Mouse (Mus musculus): ENCODE results near the gene Gm42372. TPM values are rescaled to one million over a fixed set of nuclear protein-coding genes. Genes with fewer than 3 reads are reported as not detected.
A peak's percentile ranks its signal among the peaks of the same experiment; 100 is the strongest.

Gene Gm42372
- polyA plus RNA-seq, 1 experiment from 2014 or later: 0.32 TPM

- Histone ChIP-seq H3K9me3 (ENCODE audit: control insufficient read depth, low read length) (no peaks in the 10 kb centered on the region), H3K4me1 (ENCODE audit: control insufficient read depth, insufficient read depth, low read length) (peaks cover 12% of the 10 kb centered on the region), H3K4me2 (ENCODE audit: low read depth, low read length) (no peak overlapping the region)
These were observed 29.2 kb downstream of the Gm42372 start for GRCm38 (mm10) chr7:17011909-17012590.

GRCm38 (mm10) chr7:17015381-17015780, 32.5 kb downstream of the Gm42372 start:
- H3K36me3 ChIP-seq (ENCODE audit: control insufficient read depth, insufficient read depth, low read length): peaks cover 33% of the 10 kb centered on the region
- H3K27ac ChIP-seq (ENCODE audit: low read length): no peak overlapping the region
- WGBS: 83% methylated on average over 6 of the region's 6 CpGs
- H3K9ac ChIP-seq (ENCODE audit: low read depth, low read length): no peak overlapping the region
- no peaks in the 10 kb centered on the region for H3K27me3 ChIP-seq (replicated peaks; ENCODE audit: control insufficient read depth, insufficient read depth, low read length)
- H3K4me1 ChIP-seq (ENCODE audit: control insufficient read depth, insufficient read depth, low read length): peaks cover 27% of the 10 kb centered on the region
- H3K4me3 ChIP-seq (ENCODE audit: low read length): no peak overlapping the region
- H3K4me2 ChIP-seq (ENCODE audit: low read depth, low read length): no peak overlapping the region
- no peaks in the 10 kb centered on the region for H3K9me3 ChIP-seq (ENCODE audit: control insufficient read depth, low read length)
- ATAC-seq: no peak

More at GRCm38 (mm10) chr7:17011909-17012590, 29.2 kb downstream of the Gm42372 start:
- Histone ChIP-seq H3K27ac (ENCODE audit: low read length) (no peak overlapping the region), H3K4me3 (ENCODE audit: low read length) (no peak overlapping the region), H3K27me3 (replicated peaks; ENCODE audit: control insufficient read depth, insufficient read depth, low read length) (no peaks in the 10 kb centered on the region), H3K9ac (ENCODE audit: low read depth, low read length) (no peak overlapping the region), H3K36me3 (ENCODE audit: control insufficient read depth, insufficient read depth, low read length) (peaks cover 40% of the 10 kb centered on the region)
- no peak for ATAC-seq
- 93% methylated on average over 7 of the region's 7 CpGs for WGBS

- no peaks in the 10 kb centered on the region for H3K9me3 ChIP-seq (ENCODE audit: control insufficient read depth, low read length)
- peak overlapping the region; percentile 76 for H3K27ac ChIP-seq (ENCODE audit: low read length)
- peaks cover 27% of the 10 kb centered on the region for H3K4me1 ChIP-seq (ENCODE audit: control insufficient read depth, insufficient read depth, low read length)
- peaks cover 41% of the 10 kb centered on the region for H3K36me3 ChIP-seq (ENCODE audit: control insufficient read depth, insufficient read depth, low read length)
- H3K4me2 ChIP-seq (ENCODE audit: low read depth, low read length): peak overlapping the region; percentile 14; the same call in 1 of the 2 replicates
- H3K4me3 ChIP-seq (ENCODE audit: low read length): no peak overlapping the region
- WGBS: 37% methylated on average over 1 of the region's 1 CpGs
- peak; percentile 98 for ATAC-seq
- no peak overlapping the region for H3K9ac ChIP-seq (ENCODE audit: low read depth, low read length)
- no peaks in the 10 kb centered on the region for H3K27me3 ChIP-seq (replicated peaks; ENCODE audit: control insufficient read depth, insufficient read depth, low read length)
These were observed 34.1 kb downstream of the Gm42372 start for GRCm38 (mm10) chr7:17017036-17017435.

- no peaks in the 10 kb centered on the region for H3K27me3 ChIP-seq (replicated peaks; ENCODE audit: control insufficient read depth, insufficient read depth, low read length)
- H3K4me3 ChIP-seq (ENCODE audit: low read length): no peak overlapping the region
- no peak overlapping the region for H3K4me2 ChIP-seq (ENCODE audit: low read depth, low read length)
- H3K9me3 ChIP-seq (ENCODE audit: control insufficient read depth, low read length): no peaks in the 10 kb centered on the region
- H3K27ac ChIP-seq (ENCODE audit: low read length): peak overlapping the region; percentile 76
- H3K4me1 ChIP-seq (ENCODE audit: control insufficient read depth, insufficient read depth, low read length): peaks cover 27% of the 10 kb centered on the region
- peaks cover 41% of the 10 kb centered on the region for H3K36me3 ChIP-seq (ENCODE audit: control insufficient read depth, insufficient read depth, low read length)
- ATAC-seq: no peak
- no peak overlapping the region; the same call in 1 of the 2 replicates for H3K9ac ChIP-seq (ENCODE audit: low read depth, low read length)
- WGBS: 81% methylated on average over 2 of the region's 2 CpGs
These were observed 35.0 kb downstream of the Gm42372 start for GRCm38 (mm10) chr7:17017921-17018320.

- Histone ChIP-seq H3K4me1 (ENCODE audit: control insufficient read depth, insufficient read depth, low read length) (peaks cover 41% of the 10 kb centered on the region), H3K9ac (ENCODE audit: low read depth, low read length) (no peak overlapping the region), H3K4me3 (ENCODE audit: low read length) (no peak overlapping the region), H3K36me3 (ENCODE audit: control insufficient read depth, insufficient read depth, low read length) (peaks cover 30% of the 10 kb centered on the region), H3K4me2 (ENCODE audit: low read depth, low read length) (no peak overlapping the region), H3K9me3 (ENCODE audit: control insufficient read depth, low read length) (no peaks in the 10 kb centered on the region), H3K27ac (ENCODE audit: low read length) (no peak overlapping the region), H3K27me3 (replicated peaks; ENCODE audit: control insufficient read depth, insufficient read depth, low read length) (no peaks in the 10 kb centered on the region)
- 87% methylated on average over 7 of the region's 7 CpGs for WGBS
- ATAC-seq: no peak
These were observed 36.7 kb downstream of the Gm42372 start for GRCm38 (mm10) chr7:17019426-17020166.

GRCm38 (mm10) chr7:17022176-17022575, 39.3 kb downstream of the Gm42372 start:
- Histone ChIP-seq H3K4me1 (ENCODE audit: control insufficient read depth, insufficient read depth, low read length) (peaks cover 52% of the 10 kb centered on the region), H3K27me3 (replicated peaks; ENCODE audit: control insufficient read depth, insufficient read depth, low read length) (no peaks in the 10 kb centered on the region), H3K4me3 (ENCODE audit: low read length) (no peak overlapping the region), H3K4me2 (ENCODE audit: low read depth, low read length) (no peak overlapping the region), H3K9ac (ENCODE audit: low read depth, low read length) (no peak overlapping the region), H3K27ac (ENCODE audit: low read length) (no peak overlapping the region), H3K36me3 (ENCODE audit: control insufficient read depth, insufficient read depth, low read length) (peaks cover 24% of the 10 kb centered on the region), H3K9me3 (ENCODE audit: control insufficient read depth, low read length) (no peaks in the 10 kb centered on the region)
- ATAC-seq: no peak
- WGBS: 96% methylated on average over 15 of the region's 15 CpGs

GRCm38 (mm10) chr7:17023701-17024100, 40.8 kb downstream of the Gm42372 start:
- Histone ChIP-seq H3K4me3 (ENCODE audit: low read length) (no peak overlapping the region), H3K27me3 (replicated peaks; ENCODE audit: control insufficient read depth, insufficient read depth, low read length) (no peaks in the 10 kb centered on the region), H3K27ac (ENCODE audit: low read length) (peak overlapping the region; percentile 83), H3K36me3 (ENCODE audit: control insufficient read depth, insufficient read depth, low read length) (peaks cover 24% of the 10 kb centered on the region), H3K9me3 (ENCODE audit: control insufficient read depth, low read length) (no peaks in the 10 kb centered on the region), H3K9ac (ENCODE audit: low read depth, low read length) (peak overlapping the region; percentile 92), H3K4me1 (ENCODE audit: control insufficient read depth, insufficient read depth, low read length) (peaks cover 44% of the 10 kb centered on the region), H3K4me2 (ENCODE audit: low read depth, low read length) (no peak overlapping the region)
- no peak for ATAC-seq
- 66% methylated on average over 4 of the region's 4 CpGs for WGBS

GRCm38 (mm10) chr7:17024141-17024540, 41.3 kb downstream of the Gm42372 start:
- Histone ChIP-seq H3K27ac (ENCODE audit: low read length) (peak overlapping the region; percentile 83), H3K4me1 (ENCODE audit: control insufficient read depth, insufficient read depth, low read length) (peaks cover 44% of the 10 kb centered on the region), H3K36me3 (ENCODE audit: control insufficient read depth, insufficient read depth, low read length) (peaks cover 22% of the 10 kb centered on the region), H3K9ac (ENCODE audit: low read depth, low read length) (peak overlapping the region; percentile 92), H3K4me3 (ENCODE audit: low read length) (no peak overlapping the region), H3K4me2 (ENCODE audit: low read depth, low read length) (no peak overlapping the region), H3K27me3 (replicated peaks; ENCODE audit: control insufficient read depth, insufficient read depth, low read length) (no peaks in the 10 kb centered on the region), H3K9me3 (ENCODE audit: control insufficient read depth, low read length) (no peaks in the 10 kb centered on the region)
- no peak for ATAC-seq
- 82% methylated on average over 6 of the region's 6 CpGs for WGBS

- no peaks in the 10 kb centered on the region for H3K27me3 ChIP-seq (replicated peaks; ENCODE audit: control insufficient read depth, insufficient read depth, low read length)
- peak overlapping the region; percentile 34 for H3K4me2 ChIP-seq (ENCODE audit: low read depth, low read length)
- peak overlapping the region; percentile 16 for H3K4me3 ChIP-seq (ENCODE audit: low read length)
- H3K4me1 ChIP-seq (ENCODE audit: control insufficient read depth, insufficient read depth, low read length): peaks cover 43% of the 10 kb centered on the region
- no peak for ATAC-seq
- H3K27ac ChIP-seq (ENCODE audit: low read length): peak overlapping the region; percentile 83
- peaks cover 16% of the 10 kb centered on the region for H3K36me3 ChIP-seq (ENCODE audit: control insufficient read depth, insufficient read depth, low read length)
- WGBS: 68% methylated on average over 10 of the region's 10 CpGs
- H3K9me3 ChIP-seq (ENCODE audit: control insufficient read depth, low read length): no peaks in the 10 kb centered on the region
- peak overlapping the region; percentile 92 for H3K9ac ChIP-seq (ENCODE audit: low read depth, low read length)
These were observed 42.1 kb downstream of the Gm42372 start for GRCm38 (mm10) chr7:17024814-17025504.
